Mouse (Mus musculus) stomach, postnatal 0 days (tissue): ENCODE results near the gene Sult2a7.

Source experiments
- CTCF ChIP-seq: IDR thresholded peaks from 2 replicates; pipeline ENCODE4 v1.5.1; 2016; ENCODE audit warnings: antibody characterized with exemption, low read depth, mild to moderate bottlenecking, moderate library complexity
- EP300 ChIP-seq: optimal IDR thresholded peaks from 2 replicates; pipeline ENCODE3; 2016; ENCODE audit warnings: antibody characterized with exemption

DNA sequence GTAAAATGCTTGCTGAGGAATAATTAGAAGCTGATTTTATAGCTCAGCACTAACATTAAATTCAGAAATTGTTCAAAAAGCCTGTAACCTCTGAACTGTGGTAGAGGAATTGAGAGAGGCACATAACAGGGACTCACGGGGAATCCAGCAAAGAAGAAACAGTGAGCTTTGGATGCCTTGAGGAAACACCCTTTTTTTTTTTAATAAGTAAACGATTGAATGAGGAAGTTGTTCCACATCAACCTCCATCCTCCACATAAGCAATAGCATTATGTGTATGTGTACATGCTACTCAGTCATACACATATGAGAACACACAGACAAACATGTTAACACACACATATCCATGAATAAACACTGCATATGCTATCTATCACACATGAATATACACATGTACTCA lies 56.0 kb downstream of the Sult2a7 start:
- TF ChIP-seq CTCF (no peak), EP300 (no peak)
